Mouse (Mus musculus) lung, adult 2 months (tissue): ENCODE results near the gene Naa11. TPM values are rescaled to one million over a fixed set of nuclear protein-coding genes. Genes with fewer than 3 reads are reported as not detected.

Source experiments
- DNase-seq: peaks from one replicate; pipeline ENCODE4 v3.0.0; 2022
- H3K4me1 ChIP-seq: fragments of 200-500 bp; 2 replicates; pipeline ENCODE4 v1.6.1; 2011; ENCODE audit warnings: low read length; ENCODE audit not compliant: control insufficient read depth, insufficient read depth
- H3K4me3 ChIP-seq: fragments of 200-500 bp; replicated peaks from 2 replicates; pipeline ENCODE3; 2011; ENCODE audit warnings: low read depth, mild to moderate bottlenecking, control low read depth, low read length; ENCODE audit errors: extremely low read depth
- CTCF ChIP-seq: fragments of 200-500 bp; IDR thresholded peaks from 2 replicates; pipeline ENCODE4 v1.5.1; 2011; ENCODE audit warnings: mild to moderate bottlenecking, low read length, control low read depth; ENCODE audit not compliant: insufficient read depth
- POLR2A ChIP-seq: fragments of 200-500 bp; IDR thresholded peaks from 2 replicates; pipeline ENCODE4 v1.6.1; 2011; ENCODE audit warnings: low read depth, mild to moderate bottlenecking, control low read depth, low read length, borderline replicate concordance; ENCODE audit errors: extremely low read depth
- WGBS: fragments of 180-500 bp; shearing (Covaris S2); methylation state at CpG from one replicate; pipeline ENCODE4 v1.1.7; 2018; 5-methylcytosine and 5-hydroxymethylcytosine counted together
- polyA plus RNA-seq: library from polyadenylated mRNA; depleted of rRNA; stranded (reverse); fragments of >200 nt; gene quantifications from 2 replicates; pipeline ENCODE4 v1.2.3, GENCODE M21; 2012; rRNA removed

Naa11 gene
- polyA plus RNA-seq: not detected in 2 replicates

DNA sequence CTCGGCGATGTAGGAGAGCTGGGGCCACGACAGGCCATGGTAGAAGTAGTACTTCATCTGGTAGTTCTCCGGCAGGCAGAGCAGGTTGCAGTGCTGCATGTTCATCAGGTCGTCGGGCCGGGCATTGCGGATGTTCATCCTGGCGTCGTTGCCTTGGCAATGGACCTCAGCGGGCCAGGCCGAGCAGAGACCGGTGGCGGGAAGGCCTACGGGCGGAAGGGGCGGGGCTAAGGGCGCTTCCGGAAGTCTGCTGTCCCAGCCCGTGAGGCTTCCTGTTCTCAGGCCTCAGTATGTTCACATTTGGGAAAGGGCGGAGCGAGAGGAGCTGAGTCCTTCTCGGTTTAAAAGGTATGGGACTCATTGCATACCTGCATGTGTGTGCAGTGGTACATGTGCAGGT is at the start of gene Naa11:
Gene Naa11, minus strand, starts transcription at position 220 of the 400 bp plus-strand sequence.
- no peak within 1 kb of the TSS for H3K4me3 ChIP-seq
- TF ChIP-seq POLR2A (no peak), CTCF (no peak)
- 95% methylated on average over 23 of the region's 23 CpGs for WGBS
- H3K4me1 ChIP-seq: no peaks in the 10 kb centered on the region
- DNase-seq: no peak

DNA sequence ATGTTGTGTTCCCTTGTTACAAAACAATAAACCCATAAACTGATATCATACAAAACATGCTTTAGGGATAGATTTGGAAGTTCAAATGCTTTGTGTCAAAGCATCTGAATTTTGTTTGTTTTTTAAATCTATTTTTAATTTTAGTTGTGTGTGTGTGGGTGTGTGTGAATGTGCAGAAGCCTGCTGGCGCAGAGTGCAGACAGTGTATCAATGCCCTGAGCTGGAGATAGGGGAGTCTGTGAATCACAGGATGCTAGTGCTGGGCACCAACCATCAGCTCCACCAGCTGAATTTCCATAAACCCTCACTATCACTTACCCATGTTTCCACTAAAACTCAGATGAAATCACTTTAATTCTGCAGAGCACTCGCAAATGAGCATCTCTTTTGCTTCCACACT is 40.3 kb upstream of the Naa11 start:
- Histone ChIP-seq H3K4me1 (no peaks in the 10 kb centered on the region), H3K4me3 (no peak overlapping the region)
- 95% methylated on average over 2 of the region's 2 CpGs for WGBS
- DNase-seq: no peak
- no peak for TF ChIP-seq CTCF
- no peak for TF ChIP-seq POLR2A

DNA sequence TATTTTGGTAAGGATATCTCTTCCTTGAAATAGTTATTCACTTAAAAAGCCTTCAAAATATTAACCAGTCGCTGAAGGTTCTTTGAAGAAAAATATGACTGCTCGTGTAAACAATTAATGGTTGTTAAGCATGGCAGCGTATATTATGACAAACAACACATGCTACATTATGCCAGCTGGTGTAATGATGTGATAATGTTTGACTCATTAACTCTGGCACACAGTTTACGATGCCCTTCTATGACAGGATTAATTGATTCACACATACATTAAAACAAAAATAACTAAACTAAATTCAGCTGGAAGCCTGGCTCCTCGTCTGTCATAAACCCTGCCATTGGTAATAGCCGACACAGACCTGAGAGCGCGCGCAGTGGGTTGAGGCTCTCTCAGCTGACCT is 37.8 kb upstream of the Naa11 start:
- WGBS: 77% methylated on average over 9 of the region's 9 CpGs
- no peak for DNase-seq
- H3K4me1 ChIP-seq: no peaks in the 10 kb centered on the region
- H3K4me3 ChIP-seq: no peak overlapping the region
- TF ChIP-seq POLR2A (no peak), CTCF (no peak)

DNA sequence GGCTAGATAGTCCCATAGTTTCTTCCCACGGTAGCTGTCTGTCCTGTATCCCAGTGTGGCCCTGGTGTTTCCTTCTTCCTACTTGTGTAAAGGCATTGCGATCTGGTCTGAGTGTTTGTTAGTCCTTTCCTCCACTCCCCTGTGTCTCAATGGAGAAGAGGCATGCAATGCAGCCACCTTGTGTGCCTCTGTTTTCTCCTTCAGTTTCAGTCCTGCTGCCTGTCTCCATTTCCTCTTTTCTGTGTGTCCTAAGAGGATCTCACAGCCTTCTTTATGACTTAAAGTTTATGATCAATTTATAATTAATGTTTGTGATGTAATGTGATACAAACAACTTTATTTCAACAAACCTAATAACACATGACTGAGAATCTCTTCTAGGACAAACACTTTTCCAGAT is 29.5 kb upstream of the Naa11 start:
- no peak overlapping the region for H3K4me3 ChIP-seq
- no peak for TF ChIP-seq CTCF
- TF ChIP-seq POLR2A: no peak
- 88% methylated on average over 2 of the region's 2 CpGs for WGBS
- H3K4me1 ChIP-seq: no peaks in the 10 kb centered on the region
- DNase-seq: no peak

DNA sequence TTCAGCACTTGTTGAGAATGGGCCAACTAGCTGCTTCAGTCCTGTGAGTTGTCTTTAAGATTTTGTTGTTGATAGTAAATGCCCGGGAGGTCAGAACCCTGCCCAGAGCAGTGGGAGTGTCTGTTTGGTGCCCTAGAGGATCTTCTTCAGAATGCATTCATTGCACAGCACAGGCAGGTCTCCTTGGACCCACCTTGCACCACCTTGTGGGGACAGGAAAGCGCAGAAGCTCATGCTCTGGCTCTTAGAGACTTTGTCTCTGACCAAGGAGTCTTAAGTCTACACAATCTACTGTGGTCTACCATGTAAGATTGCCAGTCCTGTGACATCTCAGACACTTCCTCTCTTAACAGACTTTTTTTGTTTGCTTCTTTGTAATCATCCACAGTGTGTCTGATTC is 25.0 kb upstream of the Naa11 start:
- H3K4me3 ChIP-seq: no peak overlapping the region
- no peaks in the 10 kb centered on the region for H3K4me1 ChIP-seq
- 76% methylated on average over 2 of the region's 2 CpGs for WGBS
- TF ChIP-seq POLR2A: no peak
- TF ChIP-seq CTCF: no peak
- DNase-seq: no peak

DNA sequence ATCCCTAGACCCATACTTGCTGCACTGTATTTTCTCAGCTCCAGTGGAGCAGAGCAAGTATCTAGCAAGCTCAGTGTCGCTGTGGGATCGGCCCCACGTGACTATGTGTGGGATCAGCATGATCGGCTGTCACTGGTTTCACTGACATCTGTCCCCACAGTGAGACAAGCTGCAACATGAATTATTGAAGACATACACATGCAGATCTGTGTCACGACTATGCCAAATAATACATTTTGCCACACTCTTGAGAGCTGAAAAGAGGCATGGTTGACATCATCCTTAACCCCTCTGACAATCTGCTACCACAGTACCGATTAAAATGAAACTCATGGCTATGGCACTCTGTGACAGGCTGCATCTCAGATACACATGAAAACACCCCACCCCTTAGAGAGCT is 23.7 kb upstream of the Naa11 start:
- DNase-seq: no peak
- Histone ChIP-seq H3K4me3 (no peak overlapping the region), H3K4me1 (no peaks in the 10 kb centered on the region)
- no peak for TF ChIP-seq CTCF
- no peak for TF ChIP-seq POLR2A
- WGBS: 73% methylated on average over 6 of the region's 6 CpGs

DNA sequence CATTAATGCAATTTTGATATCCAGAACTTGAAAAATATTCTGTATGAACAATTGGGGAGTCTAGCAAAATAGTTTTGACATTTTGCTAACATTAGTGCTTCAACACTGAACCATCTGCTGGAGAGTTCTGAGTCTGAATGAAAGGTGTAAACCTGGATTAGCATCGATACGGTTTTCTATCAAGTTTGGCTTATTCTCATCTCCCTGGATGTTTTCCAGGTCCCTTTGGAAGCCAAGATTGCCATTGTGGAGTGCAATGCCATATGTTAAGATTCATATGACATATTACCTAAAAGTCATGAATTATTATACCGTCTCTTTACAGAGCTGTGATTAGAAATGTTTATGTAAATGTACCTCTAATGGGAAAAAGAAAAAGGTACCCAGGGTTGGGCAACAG is 21.5 kb upstream of the Naa11 start:
- DNase-seq: no peak
- WGBS: 84% methylated on average over 3 of the region's 3 CpGs
- TF ChIP-seq POLR2A: no peak
- TF ChIP-seq CTCF: no peak
- Histone ChIP-seq H3K4me1 (no peaks in the 10 kb centered on the region), H3K4me3 (no peak overlapping the region)

DNA sequence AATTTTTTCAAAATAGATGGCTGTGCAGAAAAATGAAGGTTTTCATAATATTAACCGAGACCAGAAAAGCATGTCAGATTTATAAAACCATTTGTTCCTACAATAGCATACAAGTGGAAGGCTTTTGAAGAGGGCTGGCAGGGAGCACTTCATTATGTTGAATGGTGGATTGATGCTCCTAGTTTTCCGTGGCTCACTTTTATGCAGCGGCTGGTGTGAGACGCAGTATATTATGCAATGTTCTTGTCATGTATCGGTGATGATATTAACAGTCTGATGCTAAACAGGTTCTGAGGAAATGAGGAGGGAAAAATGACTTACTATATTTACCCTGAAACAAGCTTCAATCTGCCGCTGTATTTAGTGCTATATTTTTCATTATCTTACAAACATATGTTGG is 18.0 kb upstream of the Naa11 start:
- WGBS: 84% methylated on average over 6 of the region's 6 CpGs
- Histone ChIP-seq H3K4me3 (no peak overlapping the region), H3K4me1 (no peaks in the 10 kb centered on the region)
- no peak for DNase-seq
- no peak for TF ChIP-seq CTCF
- TF ChIP-seq POLR2A: no peak

DNA sequence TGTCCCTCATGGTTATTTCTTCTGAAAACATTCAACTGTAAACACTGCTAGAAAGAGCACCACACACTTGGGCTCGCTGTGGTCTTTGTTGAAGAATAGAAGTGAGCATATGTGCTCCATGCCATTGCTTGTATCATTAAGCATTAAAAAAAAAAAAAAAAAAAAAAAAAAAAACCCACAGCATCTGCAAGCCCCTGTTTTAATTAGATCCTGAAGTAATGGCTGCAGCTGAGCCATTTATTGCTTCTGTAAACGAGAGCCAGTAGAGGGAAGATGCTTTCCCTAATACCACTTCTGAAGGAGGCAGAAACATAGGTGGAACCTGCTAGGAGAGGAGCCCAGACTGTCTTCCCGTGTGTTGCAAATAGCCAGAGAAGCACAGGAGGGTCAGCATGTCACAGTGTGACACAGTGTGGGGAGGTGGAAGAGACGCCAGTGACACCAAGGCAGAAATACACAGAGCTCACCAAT is 17.1 kb upstream of the Naa11 start:
- H3K4me3 ChIP-seq: no peak overlapping the region
- H3K4me1 ChIP-seq: no peaks in the 10 kb centered on the region
- DNase-seq: no peak
- no peak for TF ChIP-seq CTCF
- TF ChIP-seq POLR2A: no peak
- whole genome bisulfite sequencing: 73% methylated on average over 4 of the region's 4 CpGs

DNA sequence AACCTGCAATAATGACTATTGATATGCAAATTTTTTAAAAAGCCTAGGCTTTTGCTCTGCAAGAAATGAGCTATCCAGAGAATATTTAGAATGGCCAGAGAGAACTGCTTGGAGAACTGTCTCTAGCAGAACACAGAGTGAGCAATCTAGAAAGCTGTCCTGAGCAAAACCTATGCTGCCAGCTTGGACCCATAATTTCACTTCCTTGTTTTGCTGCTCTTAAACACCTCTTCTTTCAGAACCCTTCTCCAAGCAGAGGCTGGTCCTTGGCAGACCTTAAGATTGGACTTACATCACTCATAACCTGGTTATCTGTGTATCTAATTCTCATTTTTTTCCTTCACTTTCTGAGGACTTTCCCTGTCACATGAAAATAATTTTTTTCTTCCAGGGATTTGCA is 8.9 kb upstream of the Naa11 start:
- DNase-seq: no peak
- H3K4me3 ChIP-seq: no peak overlapping the region
- H3K4me1 ChIP-seq: no peaks in the 10 kb centered on the region
- no peak for TF ChIP-seq CTCF
- no peak for TF ChIP-seq POLR2A

DNA sequence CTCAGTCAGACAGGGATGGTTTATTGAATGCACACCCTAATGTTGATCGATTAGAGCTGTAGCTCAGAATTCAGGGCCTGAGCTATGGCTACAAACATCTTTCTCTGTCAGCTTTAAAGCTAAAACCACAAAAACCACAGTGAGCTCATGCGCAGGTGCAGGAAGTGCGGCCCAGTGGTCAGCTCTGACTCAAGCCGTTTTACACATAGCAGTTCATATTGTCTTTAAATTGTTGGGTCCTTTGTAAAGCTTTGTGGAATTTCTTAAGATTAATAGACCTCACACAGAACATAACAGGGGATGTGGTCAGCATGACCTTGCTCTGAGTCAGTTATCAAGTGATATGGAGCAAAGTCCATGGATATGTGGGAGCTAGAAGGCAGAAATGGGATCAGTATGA is 5.4 kb upstream of the Naa11 start:
- WGBS: 83% methylated on average over 4 of the region's 4 CpGs
- DNase-seq: no peak
- TF ChIP-seq CTCF (no peak), POLR2A (no peak)
- H3K4me3 ChIP-seq: no peak overlapping the region
- no peaks in the 10 kb centered on the region for H3K4me1 ChIP-seq
